8 mouse cellular contexts compared by ENCODE assay signal in the genomic region with DNA sequence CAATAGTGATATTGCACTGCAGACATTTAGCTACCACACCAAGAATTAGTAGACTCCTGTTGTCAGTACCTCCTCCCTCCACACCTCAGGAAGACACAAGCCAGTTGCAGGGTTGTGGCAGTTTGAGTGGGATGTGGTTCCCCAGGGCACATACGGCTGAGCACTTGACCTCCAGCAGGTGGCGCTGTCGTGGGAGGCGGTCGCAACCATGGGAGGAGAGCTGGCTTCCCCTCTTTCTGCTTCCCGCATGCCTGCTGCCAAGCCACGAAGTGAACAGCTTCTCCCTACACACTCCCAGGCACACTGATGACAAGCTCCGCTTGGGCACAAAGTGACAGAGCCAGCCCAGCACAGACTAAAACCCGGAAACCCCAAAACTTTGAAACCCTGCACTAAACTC.
A peak's percentile ranks its signal among the peaks of the same experiment; 100 is the strongest.
DNase-seq lines count a peak whose midpoint lies in the region; ATAC-seq and TF ChIP-seq lines count a peak whose summit lies in the region.

No protein-coding gene starts in this region.

- 19% methylated on average over 8 of the region's 9 CpGs for WGBS in embryonic facial prominence, embryonic 14.5 days
- 18% methylated on average over 9 of the region's 9 CpGs for whole genome bisulfite sequencing in heart, embryonic 14.5 days
- 20% methylated on average over 9 of the region's 9 CpGs for WGBS in kidney, postnatal 0 days
- WGBS in neural tube, embryonic 15.5 days: 22% methylated on average over 9 of the region's 9 CpGs

- H3K9me3 ChIP-seq in CH12.LX (replicated peaks; ENCODE audit: low read length): peaks cover 22% of the 10 kb centered on the region
- peaks cover 11% of the 10 kb centered on the region for H3K9me3 ChIP-seq in embryonic facial prominence, embryonic 14.5 days (ENCODE audit: control insufficient read depth, low read length)
- H3K9me3 ChIP-seq in heart, embryonic 14.5 days (ENCODE audit: control insufficient read depth, low read length): peaks cover 12% of the 10 kb centered on the region; the same call in 1 of the 2 replicates
- H3K9me3 ChIP-seq in kidney, postnatal 0 days (replicated peaks; ENCODE audit: low read length): no peaks in the 10 kb centered on the region
- H3K9me3 ChIP-seq in neural tube, embryonic 15.5 days (replicated peaks): no peaks in the 10 kb centered on the region; the same call in 1 of the 2 replicates

- H3K9ac ChIP-seq in CH12.LX (ENCODE audit: insufficient read depth, low read depth): no peak overlapping the region
- H3K9ac ChIP-seq in embryonic facial prominence, embryonic 14.5 days (ENCODE audit: low read depth, low read length): no peak overlapping the region
- H3K9ac ChIP-seq in heart, embryonic 14.5 days (ENCODE audit: low read length): no peak overlapping the region
- no peak overlapping the region for H3K9ac ChIP-seq in kidney, postnatal 0 days (ENCODE audit: low read depth, low read length)
- no peak overlapping the region for H3K9ac ChIP-seq in neural tube, embryonic 15.5 days (replicated peaks)

- in situ Hi-C loops in CH12.LX (cut with MboI; ENCODE audit: low pct_ligation_motif_present, low pct_unique_long_range_greater_than_20kb, low sequenced_read_pairs): no loop called here

- TF ChIP-seq EP300 in CH12.LX (IDR thresholded peaks at IDR 0.05; ENCODE audit: low read length): no peak

- no peaks in the 10 kb centered on the region for H3K36me3 ChIP-seq in CH12.LX (replicated peaks in 1 of 2; ENCODE audit: control insufficient read depth in 1 of 2, insufficient read depth in 1 of 2, low read length in 1 of 2)
- H3K36me3 ChIP-seq in embryonic facial prominence, embryonic 14.5 days (ENCODE audit: control insufficient read depth, insufficient read depth, low read length): no peaks in the 10 kb centered on the region
- H3K36me3 ChIP-seq in heart, embryonic 14.5 days (ENCODE audit: control insufficient read depth, insufficient read depth, low read length): no peaks in the 10 kb centered on the region
- H3K36me3 ChIP-seq in kidney, postnatal 0 days (ENCODE audit: insufficient read depth, low read length): no peaks in the 10 kb centered on the region
- H3K36me3 ChIP-seq in neural tube, embryonic 15.5 days: no peaks in the 10 kb centered on the region

- no peak overlapping the region for H3K4me3 ChIP-seq in CH12.LX (replicated peaks in 1 of 3; ENCODE audit: low read depth in 2 of 3, low read length in 2 of 3, poor library complexity in 1 of 3)
- H3K4me3 ChIP-seq in embryonic facial prominence, embryonic 14.5 days (ENCODE audit: low read depth, low read length): no peak overlapping the region
- no peak overlapping the region for H3K4me3 ChIP-seq in heart, embryonic 14.5 days (ENCODE audit: control insufficient read depth in 1 of 2, insufficient read depth in 1 of 2, low read depth in 1 of 2, low read length in 2 of 2)
- no peak overlapping the region for H3K4me3 ChIP-seq in kidney, postnatal 0 days (replicated peaks; ENCODE audit: low read depth, low read length)
- H3K4me3 ChIP-seq in neural tube, embryonic 15.5 days (replicated peaks): no peak overlapping the region

- no peak overlapping the region for H3K27ac ChIP-seq in CH12.LX (ENCODE audit: insufficient read depth, low read depth)
- H3K27ac ChIP-seq in embryonic facial prominence, embryonic 14.5 days (replicated peaks; ENCODE audit: low read depth, low read length): no peak overlapping the region
- H3K27ac ChIP-seq in heart, embryonic 14.5 days (replicated peaks in 1 of 2; ENCODE audit: control insufficient read depth in 1 of 2, insufficient read depth in 1 of 2, low read depth in 2 of 2, low read length in 2 of 2): no peak overlapping the region
- H3K27ac ChIP-seq in kidney, postnatal 0 days: no peak overlapping the region
- no peak overlapping the region for H3K27ac ChIP-seq in neural tube, embryonic 15.5 days (replicated peaks)

- peaks cover 4 to 18% of the 10 kb centered on the region in 2 experiments; a peak in 3 of 4 replicates for H3K4me1 ChIP-seq in CH12.LX (ENCODE audit: control insufficient read depth in 1 of 2, insufficient read depth in 2 of 2)
- H3K4me1 ChIP-seq in embryonic facial prominence, embryonic 14.5 days (ENCODE audit: control insufficient read depth, insufficient read depth, low read length): no peaks in the 10 kb centered on the region
- H3K4me1 ChIP-seq in heart, embryonic 14.5 days (ENCODE audit: control insufficient read depth in 2 of 2, insufficient read depth in 2 of 2, low read length in 2 of 2): peaks cover 4 to 7% of the 10 kb centered on the region in 2 experiments; a peak in 1 of 4 replicates
- H3K4me1 ChIP-seq in kidney, postnatal 0 days (replicated peaks; ENCODE audit: insufficient read depth, low read length): no peaks in the 10 kb centered on the region
- H3K4me1 ChIP-seq in neural tube, embryonic 15.5 days: peaks cover 4% of the 10 kb centered on the region

- peak; percentile 34 for TF ChIP-seq RAD21 in CH12.LX (IDR thresholded peaks at IDR 0.05; ENCODE audit: low read depth, low read length)

- ATAC-seq in embryonic facial prominence, embryonic 14.5 days (ENCODE audit: low read depth): peak; percentile 84
- no peak for ATAC-seq in heart, embryonic 14.5 days (ENCODE audit: insufficient number of reproducible peaks, insufficient read depth, low FRiP score, low read depth)
- peak; percentile 46; the same call in 1 of the 2 replicates for ATAC-seq in kidney, postnatal 0 days (replicated peaks; ENCODE audit: low FRiP score, low read depth)
- peak; percentile 47; the same call in 1 of the 2 replicates for ATAC-seq in neural tube, embryonic 15.5 days (ENCODE audit: low FRiP score)
- no peak for ATAC-seq in monocyte, adult 5-6 weeks (replicated peaks; ENCODE audit: insufficient number of reproducible peaks, low FRiP score, low TSS enrichment, poor library complexity, severe bottlenecking)

- peak; percentile 49 to 68; a peak in 2 of 4 replicates for TF ChIP-seq CTCF in CH12.LX (conservative IDR thresholded peaks at IDR 0.05 in 1 of 2, IDR thresholded peaks at IDR 0.05 in 1 of 2; ENCODE audit: low read depth in 2 of 2, low read length in 2 of 2)
- peak; percentile 89 for TF ChIP-seq CTCF in kidney, postnatal 0 days (IDR thresholded peaks at IDR 0.05; ENCODE audit: low read depth)

- H3K4me2 ChIP-seq in CH12.LX (ENCODE audit: insufficient read depth, low read depth, poor library complexity, severe bottlenecking): no peak overlapping the region; the same call in 1 of the 2 replicates
- peak overlapping the region; percentile 35; the same call in 1 of the 2 replicates for H3K4me2 ChIP-seq in embryonic facial prominence, embryonic 14.5 days (ENCODE audit: low read depth, low read length)
- peak overlapping the region; percentile 38 for H3K4me2 ChIP-seq in heart, embryonic 14.5 days (ENCODE audit: low read length)
- H3K4me2 ChIP-seq in kidney, postnatal 0 days (ENCODE audit: low read length): no peak overlapping the region
- H3K4me2 ChIP-seq in neural tube, embryonic 15.5 days: peak overlapping the region; percentile 25

- no peaks in the 10 kb centered on the region for H3K79me2 ChIP-seq in CH12.LX (replicated peaks; ENCODE audit: control insufficient read depth, extremely low read depth, insufficient read depth, poor library complexity, severe bottlenecking)

- peak; percentile 34 for DNase-seq in CH12.LX (ENCODE audit: extremely low read depth)
- DNase-seq in adrenal gland, postnatal 36 days: peak; percentile 66 to 77
- DNase-seq in embryonic facial prominence, embryonic 14.5 days (ENCODE audit: low spot score): peak; percentile 67
- DNase-seq in kidney, postnatal 0 days (ENCODE audit: low spot score): peak; percentile 74
- peak; percentile 48 to 68 for DNase-seq in lung, adult 18-20 months

- dilution Hi-C loops in CH12.LX (cut with MboI; ENCODE audit: extremely low pct_ligation_motif_present, extremely low pct_unique_long_range_greater_than_20kb, low sequenced_read_pairs): no loop called here

- no peak for TF ChIP-seq POLR2A in CH12.LX (IDR thresholded peaks at IDR 0.05; ENCODE audit: low read depth, low read length)

- peaks cover 9% of the 10 kb centered on the region for H3K27me3 ChIP-seq in CH12.LX (replicated peaks)
- no peaks in the 10 kb centered on the region for H3K27me3 ChIP-seq in embryonic facial prominence, embryonic 14.5 days (replicated peaks; ENCODE audit: control insufficient read depth, insufficient read depth, low read length)
- no peaks in the 10 kb centered on the region for H3K27me3 ChIP-seq in heart, embryonic 14.5 days (ENCODE audit: control insufficient read depth, insufficient read depth, low read length)
- H3K27me3 ChIP-seq in kidney, postnatal 0 days (ENCODE audit: insufficient read depth, low read length): no peaks in the 10 kb centered on the region
- H3K27me3 ChIP-seq in neural tube, embryonic 15.5 days (replicated peaks): no peaks in the 10 kb centered on the region

TF ChIP-seq in CH12.LX, 34 proteins besides CTCF, POLR2A, EP300 and RAD21:
- TF ChIP-seq MEF2A (IDR thresholded peaks at IDR 0.05; ENCODE audit: borderline replicate concordance, low read depth, low read length): no peak
- TF ChIP-seq ZC3H11A (IDR thresholded peaks at IDR 0.05; ENCODE audit: low read depth, low read length): no peak
- 0 out of 2 replicates have a peak, but pooled peaks have one; percentile 27 for TF ChIP-seq NELFE (IDR thresholded peaks at IDR 0.05; ENCODE audit: low read depth, low read length)
- TF ChIP-seq SMC3 (IDR thresholded peaks at IDR 0.05; ENCODE audit: low read depth, low read length): peak; percentile 75
- TF ChIP-seq MAX (IDR thresholded peaks at IDR 0.05; ENCODE audit: low read length): peak; percentile 57; the same call in 1 of the 2 replicates

Comparison
In these comparisons a context has a peak if more than half of its experiments do, and no peak if none do; other contexts are left out.
1. H3K4me2 ChIP-seq: peak in embryonic facial prominence, embryonic 14.5 days (single experiment), heart, embryonic 14.5 days (single experiment) and neural tube, embryonic 15.5 days (single experiment); none in CH12.LX (single experiment) and kidney, postnatal 0 days (single experiment).
2. ATAC-seq: peak in embryonic facial prominence, embryonic 14.5 days (single experiment), kidney, postnatal 0 days (single experiment) and neural tube, embryonic 15.5 days (single experiment); none in heart, embryonic 14.5 days (single experiment) and monocyte, adult 5-6 weeks (single experiment).
3. Peak in every context shown above with its lines, with median percentiles within 50 percentile points of each other: DNase-seq.